Mouse (Mus musculus) spleen, adult 2 months (tissue): ENCODE measurements around the gene Kif21a.

ENCODE experiments used
- CTCF ChIP-seq: fragments of 200-500 bp; IDR thresholded peaks from 2 replicates; pipeline ENCODE4 v1.5.1; 2011; ENCODE audit warnings: mild to moderate bottlenecking, inconsistent platforms; ENCODE audit not compliant: insufficient read depth, insufficient read length, insufficient replicate concordance; ENCODE audit errors: extremely low read depth
- POLR2A ChIP-seq: fragments of 200-500 bp; IDR thresholded peaks from 2 replicates; pipeline ENCODE4 v1.6.1; 2011; ENCODE audit warnings: low read depth, low read length, inconsistent platforms

DNA sequence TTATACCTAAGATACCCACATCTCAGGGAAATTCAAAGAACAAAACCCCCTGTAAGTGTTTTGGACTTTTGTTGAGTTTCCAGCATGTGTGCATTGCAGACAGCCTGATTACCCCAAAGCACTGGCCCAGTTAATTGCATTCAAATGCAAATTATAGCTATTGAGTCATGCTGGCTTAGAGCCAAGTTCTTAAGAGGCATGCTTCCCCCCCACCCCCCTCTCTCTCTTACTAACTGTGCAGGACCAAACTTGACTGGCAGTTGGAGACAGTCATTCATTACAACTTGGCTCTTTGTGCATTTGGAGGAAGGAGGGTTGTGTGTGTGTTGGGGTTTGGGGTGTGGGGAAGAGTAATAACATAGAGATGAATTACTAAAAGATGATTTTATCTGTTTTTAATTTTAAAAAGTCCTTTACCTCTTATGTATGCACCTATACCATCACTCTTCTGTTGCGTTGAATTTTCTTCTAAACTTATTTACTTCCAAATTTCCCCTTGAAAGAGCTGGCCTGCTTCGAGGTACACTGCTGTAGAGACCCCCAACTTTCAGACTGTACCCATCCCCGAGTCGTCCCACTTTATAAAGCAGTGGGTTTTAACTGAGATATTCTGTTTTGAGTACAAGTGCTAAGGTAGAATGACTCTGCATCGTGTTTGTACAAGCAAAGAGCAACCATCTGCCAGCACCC, 6.6 kb upstream of the Kif21a start:
- TF ChIP-seq POLR2A (no peak), CTCF (no peak)
